Mouse (Mus musculus) ovary, postnatal 10 days (tissue): Measurements from ENCODE around the gene Lrp3.

Source experiments
- DNase-seq: peaks from one replicate; pipeline ENCODE4 v3.0.0; 2022; ENCODE audit warnings: low spot score

Lrp3 gene

DNA sequence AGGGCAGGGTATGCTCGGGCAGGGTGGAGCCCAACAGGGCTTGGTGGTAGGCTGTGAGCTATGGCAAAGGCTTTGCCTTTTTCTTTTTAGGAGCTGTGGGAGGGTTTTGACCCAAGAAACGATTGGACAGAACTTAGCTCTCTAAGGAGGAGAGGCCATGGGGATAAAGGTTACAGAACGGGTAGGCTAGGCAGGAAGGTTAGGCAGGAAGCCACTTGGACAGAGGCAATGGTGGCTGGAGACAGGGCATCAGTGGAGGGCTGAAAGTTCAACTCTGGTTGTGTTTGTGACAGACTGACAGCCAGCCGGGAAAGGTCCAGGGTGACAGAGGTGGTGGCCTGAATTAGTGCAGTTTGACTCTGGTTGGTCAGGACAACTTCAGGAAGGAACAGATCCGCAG is 25.6 kb downstream of the Lrp3 start:
- DNase-seq, result no peak

DNA sequence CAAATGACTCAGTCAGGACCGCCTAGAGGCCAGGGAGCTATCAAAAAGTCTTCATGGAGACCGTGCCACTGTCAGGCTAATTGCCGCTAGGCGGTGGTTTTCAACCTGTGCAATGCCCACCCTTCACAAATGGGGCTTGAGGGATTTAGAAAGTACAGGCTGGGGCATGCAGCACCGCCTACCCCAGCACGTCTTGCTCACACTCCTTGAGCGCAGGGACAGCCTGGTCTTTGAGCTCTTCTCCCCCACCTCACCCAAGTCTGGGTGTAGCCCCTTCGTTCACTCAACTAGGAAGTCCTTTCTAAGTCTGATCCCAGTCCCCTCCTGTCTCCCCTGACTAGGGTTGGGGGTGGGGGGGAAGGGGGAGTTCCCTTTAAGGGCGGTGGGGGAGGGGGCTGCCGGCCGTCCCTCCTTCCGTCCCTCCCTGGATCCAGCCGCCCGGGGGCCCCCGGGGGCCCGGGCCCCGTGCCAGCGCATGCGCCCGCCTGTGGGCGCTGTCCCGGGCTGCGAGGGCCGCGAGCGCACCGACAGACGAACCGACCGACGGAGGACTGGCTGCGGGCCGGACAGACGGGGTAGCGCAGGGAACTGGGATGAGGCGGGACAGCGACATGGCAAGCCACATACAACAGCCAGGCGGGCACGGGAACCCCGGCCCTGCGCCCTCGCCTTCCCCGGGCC is 29.3 kb downstream of the Lrp3 start, which contains the start of gene Slc7a10:
Slc7a10 (plus strand) TSS at position 497 of the 681 bp plus-strand sequence.
- DNase-seq, result no peak

DNA sequence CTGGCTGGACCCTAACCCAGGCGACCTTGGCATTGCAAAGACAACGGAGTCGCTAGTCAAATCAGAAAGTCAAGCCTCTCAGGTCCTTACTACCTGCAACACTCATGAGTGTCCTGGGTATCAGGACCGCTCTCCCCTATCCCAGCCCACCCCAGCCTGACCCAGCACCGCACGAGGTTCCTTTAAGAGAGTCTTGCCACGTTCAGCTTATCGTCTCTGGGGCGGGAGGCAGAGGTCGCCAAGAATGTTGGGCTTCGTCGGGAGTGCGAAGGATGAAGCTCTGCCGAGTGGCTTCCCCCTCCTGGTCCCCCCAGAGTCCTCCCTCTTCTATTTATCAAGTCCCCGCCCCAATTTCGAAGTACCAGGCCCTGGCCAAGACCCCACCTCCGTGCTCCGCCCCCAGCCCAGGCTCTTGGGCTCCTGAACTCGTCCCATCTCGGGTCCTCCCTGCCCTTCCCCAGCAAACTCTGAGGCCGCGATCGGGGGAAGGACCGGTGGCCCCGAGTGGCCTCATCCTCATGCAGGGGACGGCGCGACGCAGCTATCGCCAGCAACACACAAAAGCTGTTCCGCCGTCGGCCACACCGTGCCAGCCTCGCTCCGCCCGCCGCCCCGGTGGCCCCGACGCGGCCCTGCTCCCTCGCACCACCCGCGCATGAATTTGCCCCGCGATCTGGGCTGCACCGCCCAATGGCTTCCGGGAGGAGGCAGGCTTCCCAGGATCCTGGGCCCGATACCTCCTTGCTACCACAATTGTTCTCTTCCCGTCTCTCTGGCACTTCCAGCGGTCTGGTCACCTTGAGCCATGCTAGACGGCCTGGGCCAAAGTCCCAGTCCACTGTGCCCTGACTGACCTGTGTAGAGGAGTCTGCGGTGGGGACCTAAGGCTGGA is 30.2 kb downstream of the Lrp3 start:
- DNase-seq, result no peak

DNA sequence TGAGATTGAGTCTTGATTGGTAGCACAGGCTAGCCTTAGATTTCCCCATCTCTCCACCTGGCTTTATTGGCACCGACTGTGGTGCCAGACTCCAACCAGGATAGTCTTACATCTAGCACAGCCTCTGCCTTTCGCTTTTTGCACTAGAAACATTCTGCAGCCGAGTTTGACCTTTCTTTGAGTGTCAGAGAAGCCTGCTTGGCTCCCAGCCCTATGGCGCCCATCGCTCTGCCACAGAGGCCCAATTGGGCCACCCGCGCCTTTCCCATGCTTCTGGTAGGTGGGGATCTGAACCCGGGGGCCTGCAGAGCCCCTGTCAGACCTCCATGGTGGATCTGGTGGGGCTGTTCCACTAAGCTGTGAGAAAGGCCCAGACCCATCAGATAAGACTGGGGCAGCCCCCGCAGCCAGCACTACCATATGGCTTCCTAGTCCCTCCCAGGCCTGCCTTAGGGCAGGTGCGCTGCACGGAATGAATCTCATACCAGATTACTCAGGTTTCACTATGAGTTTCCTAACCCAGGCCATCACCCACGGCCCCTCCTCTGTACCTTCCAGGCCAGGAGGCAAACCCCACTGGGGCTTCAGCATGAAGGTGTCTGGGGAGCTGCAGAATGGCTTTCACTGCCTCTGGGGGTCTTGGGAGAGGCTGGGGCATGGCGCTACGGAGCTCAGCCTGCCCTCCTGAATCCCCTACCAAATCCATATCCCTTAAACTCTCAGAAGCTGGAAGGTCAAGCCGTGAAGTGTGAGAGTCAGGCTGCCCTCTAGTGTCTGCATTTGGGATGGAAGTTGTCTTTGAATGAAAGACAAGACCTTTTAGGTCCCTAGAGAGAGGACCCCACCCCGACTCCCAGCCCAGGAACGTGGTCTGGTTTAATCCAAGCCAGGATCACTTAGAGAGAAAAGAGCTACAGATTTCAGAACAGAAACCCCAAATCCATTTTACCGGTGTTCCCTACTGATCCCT is 38.6 kb downstream of the Lrp3 start:
- DNase-seq, result no peak

DNA sequence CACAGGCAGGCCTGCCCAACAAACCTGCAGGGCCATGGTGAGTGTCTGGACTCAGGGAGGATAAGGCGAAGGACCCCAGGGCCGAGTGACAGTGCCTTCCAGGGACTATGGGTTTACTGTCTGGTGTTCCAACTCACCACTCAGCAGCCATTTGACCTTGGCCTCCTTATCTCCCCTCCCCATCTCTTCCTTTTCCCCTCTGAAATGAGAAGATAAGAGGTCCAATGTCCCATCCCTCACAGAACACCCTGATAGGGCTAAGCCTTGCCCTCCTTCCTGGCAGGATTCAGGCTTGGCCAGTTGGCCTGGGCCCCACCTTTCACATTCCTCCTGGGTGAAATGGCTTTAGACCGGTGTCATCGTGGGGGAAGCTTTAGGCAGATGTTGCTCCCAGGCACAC is 39.8 kb downstream of the Lrp3 start:
- DNase-seq, result no peak

DNA sequence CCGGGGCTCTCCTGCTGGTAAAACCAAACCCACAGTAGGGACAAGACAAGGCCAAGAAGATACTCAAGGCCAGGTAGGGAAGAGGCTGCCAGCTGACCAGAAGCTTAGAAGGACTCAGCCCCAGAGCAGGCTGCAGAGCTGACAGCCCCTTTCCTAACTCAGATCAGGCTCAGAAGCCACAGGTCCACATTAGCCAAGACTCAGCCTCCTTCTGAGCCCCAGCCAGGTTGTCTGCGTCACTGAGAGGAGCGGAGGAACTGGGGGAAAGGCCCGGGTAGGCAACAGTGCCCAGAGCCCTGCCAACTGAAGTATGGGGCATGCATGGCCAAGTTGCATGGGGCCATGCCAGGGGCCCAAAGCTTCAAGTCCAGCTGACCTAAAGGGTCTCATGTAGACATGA is 42.8 kb downstream of the Lrp3 start:
- no peak for DNase-seq

DNA sequence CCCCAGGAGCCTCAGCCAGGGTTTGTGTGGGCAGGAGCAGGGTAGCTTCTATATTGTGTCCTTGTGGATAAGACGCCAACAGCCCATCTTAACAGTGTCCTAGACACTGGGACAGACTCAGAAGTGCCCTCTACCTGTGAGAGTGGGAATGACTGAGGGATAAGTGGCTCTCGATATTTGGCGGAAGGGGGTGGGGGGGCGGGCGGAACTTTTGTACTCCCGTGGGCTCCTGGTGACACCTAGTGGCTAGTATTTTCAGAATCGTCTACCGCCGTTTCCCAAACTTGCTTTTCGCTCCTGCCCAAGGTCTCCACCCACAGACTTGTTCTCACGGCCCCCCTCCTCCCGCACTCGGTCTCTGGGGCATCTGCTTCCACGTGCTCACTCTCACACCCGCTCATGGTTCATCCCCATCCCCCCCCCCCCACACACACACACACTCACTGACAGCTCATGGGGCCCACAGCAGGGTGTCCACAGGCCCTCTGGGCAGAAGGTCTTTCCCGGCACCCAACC is 43.4 kb downstream of the Lrp3 start:
- DNase-seq, result peak; percentile 45

DNA sequence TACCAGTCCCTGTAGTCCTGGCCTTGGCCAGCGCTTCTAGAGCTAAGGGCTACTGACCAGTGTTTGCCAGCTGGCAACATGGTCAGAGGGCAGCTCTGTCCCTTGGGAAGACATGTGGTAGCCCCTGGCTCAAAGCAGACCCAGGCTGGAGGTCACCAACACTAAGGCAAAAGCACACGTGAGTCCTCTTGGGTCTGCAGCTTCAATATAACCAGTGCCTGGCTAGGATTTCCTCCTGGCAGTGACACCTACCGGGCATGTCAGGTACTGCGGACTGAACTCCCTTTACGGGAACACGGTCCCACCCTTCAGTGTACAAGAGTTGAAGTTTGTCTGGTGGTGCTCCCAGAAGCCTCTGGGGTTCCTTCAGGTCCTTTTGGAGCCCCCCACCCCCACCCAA is 46.0 kb downstream of the Lrp3 start:
- DNase-seq, result peak; percentile 92

DNA sequence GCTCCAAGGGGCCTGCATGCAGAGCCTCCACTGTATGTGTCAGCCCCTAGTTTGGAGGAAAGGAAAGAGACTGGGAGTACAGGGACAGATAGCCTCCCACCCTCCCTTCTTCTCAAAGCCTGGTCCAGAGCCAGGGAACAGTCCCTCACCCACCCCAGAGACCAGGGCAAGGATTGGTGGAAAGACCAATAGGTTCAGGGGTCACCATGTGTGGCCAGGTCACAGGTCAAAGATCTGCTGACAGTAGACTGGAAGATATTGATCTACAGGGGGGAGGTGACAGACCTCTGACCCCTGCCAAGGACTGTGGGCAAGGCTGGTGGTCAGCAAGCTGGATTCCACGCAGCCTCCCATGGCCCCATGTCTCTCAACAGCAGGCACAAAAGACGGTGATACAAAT is 47.4 kb downstream of the Lrp3 start:
- DNase-seq, result no peak

DNA sequence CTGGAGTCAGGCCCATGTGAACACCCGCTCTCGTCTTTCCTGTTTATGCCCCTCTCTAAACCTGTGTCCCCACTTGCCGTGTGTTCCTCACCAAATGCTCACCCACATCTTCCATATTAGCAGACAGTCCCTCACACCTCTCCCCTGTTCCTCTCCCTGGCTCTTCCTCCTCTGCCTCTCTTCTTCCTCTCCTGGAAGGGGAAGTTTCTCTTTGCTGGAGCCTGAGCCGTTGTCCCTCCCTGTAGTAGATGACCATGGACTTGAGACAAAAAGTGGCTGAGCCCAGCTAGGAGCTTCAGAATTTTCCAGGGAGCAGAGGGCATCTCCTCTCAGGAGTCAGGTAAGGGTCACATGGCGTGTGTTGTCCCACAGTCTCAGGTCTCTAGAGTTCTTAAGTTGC is 48.3 kb downstream of the Lrp3 start:
- DNase-seq, result no peak

DNA sequence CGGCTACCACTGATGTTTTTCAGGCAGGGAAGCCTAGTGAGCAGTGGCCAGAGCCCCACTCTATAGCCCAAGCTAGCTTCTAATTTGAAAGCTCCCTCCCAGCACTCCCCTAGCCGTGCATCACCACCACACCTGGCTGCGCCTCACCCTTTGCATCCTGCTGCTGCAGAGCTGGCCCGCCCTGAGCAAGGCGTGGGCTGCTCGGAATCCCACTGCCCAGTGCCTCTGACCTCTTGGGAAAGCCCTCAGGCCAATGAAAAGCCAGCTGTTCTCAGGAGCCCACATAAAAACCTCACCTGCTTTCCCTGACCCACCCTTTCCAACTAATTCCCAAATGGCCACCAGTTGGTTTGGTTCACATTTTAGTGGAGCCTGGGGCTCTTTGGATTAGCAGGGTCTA is 51.2 kb downstream of the Lrp3 start:
- no peak for DNase-seq

DNA sequence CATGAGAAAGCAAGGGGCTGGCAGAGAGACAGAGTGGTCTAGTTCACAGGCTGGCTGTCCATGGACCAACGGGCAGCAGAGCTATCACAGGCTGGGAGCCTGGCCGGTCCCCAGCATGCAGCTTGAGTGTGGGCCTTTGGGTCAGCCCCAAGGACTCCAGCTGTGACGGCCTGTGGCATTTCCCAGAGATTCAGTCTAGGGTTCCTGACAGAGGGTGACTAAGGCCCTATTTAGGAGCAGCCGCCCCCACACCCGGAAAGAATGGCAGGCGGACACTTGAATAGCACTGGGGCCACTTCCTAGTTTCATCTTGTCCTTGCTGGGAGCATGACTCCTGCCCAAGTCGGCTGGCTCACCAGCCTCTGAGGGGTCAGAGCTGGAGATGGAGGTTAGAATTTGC is 51.7 kb downstream of the Lrp3 start:
- DNase-seq, result no peak

DNA sequence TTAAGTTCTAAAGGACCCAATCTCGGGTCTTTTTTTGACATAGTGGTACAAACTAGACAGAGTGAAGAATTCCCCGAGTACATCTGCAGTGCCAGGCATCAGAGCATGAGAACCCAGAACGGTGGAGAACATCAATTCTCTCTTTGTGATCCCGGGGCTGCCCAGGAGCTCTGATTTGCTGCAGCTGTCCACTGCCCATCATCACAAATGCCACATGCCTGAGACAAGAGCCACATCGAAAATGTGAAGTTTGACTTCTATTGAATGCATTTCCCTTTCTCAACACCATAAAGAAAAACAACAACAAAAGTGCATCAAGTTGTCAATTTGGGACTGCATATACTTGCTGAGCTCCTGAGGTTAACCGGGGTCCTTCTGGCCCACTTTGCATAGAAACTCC is 52.9 kb downstream of the Lrp3 start:
- no peak for DNase-seq

DNA sequence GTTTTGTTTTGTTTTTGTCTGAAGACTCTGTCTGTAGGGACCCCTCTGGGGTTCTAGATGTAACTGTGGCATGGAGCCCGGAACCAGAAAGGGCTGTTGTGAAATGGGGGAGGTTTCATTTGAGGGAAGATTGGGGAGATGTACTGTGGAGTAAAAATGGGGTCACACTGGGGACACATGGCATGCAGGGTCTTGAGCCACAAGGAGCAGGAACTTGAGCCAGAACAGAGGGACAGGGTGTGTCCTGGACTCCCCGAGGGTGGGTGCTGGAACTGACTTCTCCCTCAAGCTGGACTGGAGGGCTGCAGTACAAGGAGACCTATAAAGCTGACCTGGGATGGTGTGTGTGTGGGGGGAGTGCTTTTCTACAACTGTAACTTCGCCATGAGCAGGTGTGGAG is 57.8 kb downstream of the Lrp3 start:
- no peak for DNase-seq

DNA sequence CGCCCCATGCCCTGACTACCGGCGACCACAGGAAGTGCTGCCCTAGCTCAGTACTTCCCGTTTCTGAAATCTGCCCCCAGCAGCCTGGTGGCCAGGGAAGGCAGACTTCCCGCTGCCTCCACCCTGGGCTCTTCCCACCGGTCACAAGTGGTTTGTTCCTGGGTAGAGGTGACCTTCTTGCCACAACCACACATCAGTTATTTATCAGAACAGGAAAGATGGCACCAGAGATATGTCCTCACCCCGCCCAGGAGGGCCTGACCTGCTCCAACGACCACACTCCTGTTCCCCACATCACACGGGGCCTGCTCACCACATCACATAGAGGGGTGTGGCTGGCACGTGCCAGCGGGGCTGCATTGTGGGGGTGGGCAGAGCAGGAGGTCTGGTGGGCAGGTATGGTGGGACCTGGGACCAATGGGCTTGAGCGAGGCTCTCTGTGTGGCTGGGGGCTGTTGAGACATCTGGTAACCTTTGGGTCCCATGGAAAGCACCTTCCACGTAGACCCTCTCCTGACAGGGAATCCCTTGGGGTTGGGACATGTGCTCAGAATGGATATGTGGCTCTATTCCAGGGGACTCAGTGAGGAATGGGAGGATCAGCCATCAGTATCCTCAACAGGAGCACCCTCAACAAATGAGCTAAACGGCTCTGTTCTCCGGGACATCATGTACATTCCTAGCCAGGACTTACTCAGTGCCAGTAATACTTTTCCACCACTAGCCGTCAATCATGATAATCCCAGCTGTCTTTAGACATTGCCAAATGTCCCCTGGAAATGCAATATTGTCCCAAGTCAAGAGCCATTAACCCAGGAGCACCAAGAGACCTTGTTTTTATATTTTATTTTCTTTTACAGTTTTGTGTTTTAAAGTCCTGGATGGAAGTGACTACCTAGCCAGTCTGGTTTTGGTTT is 58.5 kb downstream of the Lrp3 start:
- no peak for DNase-seq

DNA sequence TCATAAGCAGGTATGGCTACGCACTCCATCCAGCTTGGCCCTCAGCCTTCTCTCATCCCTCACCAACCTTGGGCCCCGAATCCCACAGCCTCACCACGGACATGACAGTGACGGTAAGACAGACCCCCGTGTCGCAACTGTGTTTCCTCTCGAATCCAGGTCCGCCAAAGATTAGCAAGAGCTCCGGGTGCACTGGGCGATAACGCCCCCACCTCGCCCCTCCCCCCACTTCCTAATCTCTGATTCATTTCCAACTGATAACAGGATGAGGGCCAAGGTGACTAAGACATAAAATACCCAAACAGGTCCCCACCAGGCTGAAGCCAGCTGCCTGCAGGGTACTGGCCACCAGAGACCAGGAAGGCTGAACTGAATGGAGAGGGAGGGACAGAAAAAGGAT is 60.8 kb downstream of the Lrp3 start:
- no peak for DNase-seq

DNA sequence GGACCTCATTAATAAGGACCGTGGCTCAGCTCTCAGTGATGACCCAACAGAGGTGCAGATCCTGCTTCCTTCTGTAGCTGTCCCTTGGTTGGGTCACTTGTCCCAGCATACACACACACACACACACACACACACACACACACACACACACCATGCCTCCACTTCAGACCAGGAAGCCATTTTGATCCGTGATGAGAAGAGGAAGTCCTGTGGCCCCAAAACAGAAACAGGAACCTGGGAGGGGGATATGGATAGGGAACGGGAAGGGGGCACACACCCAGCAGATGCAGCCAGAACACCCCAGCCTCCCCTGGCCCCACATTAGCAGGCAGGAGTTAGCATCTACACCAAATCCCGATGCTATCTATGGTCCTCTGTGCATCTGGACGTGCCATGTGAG is 64.4 kb downstream of the Lrp3 start:
- no peak for DNase-seq
